Mouse (Mus musculus) midbrain, postnatal 0 days (tissue): ENCODE measurements around the gene Gm20388. TPM values are rescaled to one million over a fixed set of nuclear protein-coding genes. Genes with fewer than 3 reads are reported as not detected.
"Not testable (repeated sequence)": the region's sequence is repeated elsewhere in the genome, so short reads cannot be mapped to it uniquely, and the experiment has no call there.

Source experiments
- ATAC-seq: fragments of 200-750 bp; cut with Nextera tagmentation; 2 replicates; pipeline ENCODE4 v1.8.0; 2017; ENCODE audit warnings: moderate number of reproducible peaks, mild to moderate bottlenecking, moderate TSS enrichment, moderate library complexity; ENCODE audit not compliant: low FRiP score
- DNase-seq: peaks from one replicate; pipeline ENCODE4 v3.0.0-alpha.2; 2015; ENCODE audit warnings: low spot score
- H3K27ac ChIP-seq: fragments of 300-500 bp; sonication (generic); 2 replicates; pipeline ENCODE4 v1.5.1; 2014; ENCODE audit warnings: low read depth, mild to moderate bottlenecking, low read length, mixed read lengths
- H3K27me3 ChIP-seq: fragments of 300-500 bp; sonication (generic); 2 replicates; pipeline ENCODE4 v1.6.1; 2014; ENCODE audit warnings: low read length, control low read depth, mixed read lengths; ENCODE audit not compliant: insufficient read depth
- H3K36me3 ChIP-seq: fragments of 300-500 bp; sonication (generic); 2 replicates; pipeline ENCODE4 v1.6.1; 2014; ENCODE audit warnings: low read length, control low read depth, mixed read lengths; ENCODE audit not compliant: insufficient read depth
- H3K4me1 ChIP-seq: fragments of 300-500 bp; sonication (generic); 2 replicates; pipeline ENCODE4 v1.6.1; 2014; ENCODE audit warnings: mild to moderate bottlenecking, control low read depth, antibody characterized with exemption, low read length, mixed read lengths; ENCODE audit not compliant: insufficient read depth
- H3K4me2 ChIP-seq: fragments of 300-500 bp; sonication (generic); 2 replicates; pipeline ENCODE4 v1.6.1; 2014; ENCODE audit warnings: low read depth, mild to moderate bottlenecking, low read length, mixed read lengths; ENCODE audit not compliant: poor library complexity, severe bottlenecking
- H3K4me3 ChIP-seq: fragments of 300-500 bp; sonication (generic); 2 replicates; pipeline ENCODE4 v1.5.1; 2014; ENCODE audit warnings: low read depth, mild to moderate bottlenecking, low read length, moderate library complexity
- H3K9ac ChIP-seq: fragments of 300-500 bp; sonication (generic); replicated peaks from 2 replicates; pipeline ENCODE4 v1.6.1; 2014; ENCODE audit warnings: mild to moderate bottlenecking, low read length, moderate library complexity, mixed read lengths; ENCODE audit not compliant: poor library complexity, severe bottlenecking
- H3K9me3 ChIP-seq: fragments of 300-500 bp; sonication (generic); 2 replicates; pipeline ENCODE4 v1.6.1; 2016; ENCODE audit warnings: low read length, control low read depth
- CTCF ChIP-seq: IDR thresholded peaks from 2 replicates; pipeline ENCODE4 v1.5.1; 2016; ENCODE audit warnings: antibody characterized with exemption, mild to moderate bottlenecking
- WGBS: fragments of 180-500 bp; shearing (Covaris S2); extraction: QIAGEN DNeasy Blood & Tissue Kit; methylation state at CpG from one replicate; pipeline ENCODE4 v1.1.7; 2014; 5-methylcytosine and 5-hydroxymethylcytosine counted together
- polyA plus RNA-seq: library from polyadenylated mRNA; unstranded; fragments of >200 nt; fragmentation: Nextera tagmentation; extraction: Ambion mirVana; gene quantifications from 2 replicates; pipeline ENCODE4 v1.2.1, GENCODE M21; 2015
- total RNA-seq: library from RNA; depleted of rRNA; stranded (reverse); fragments of >200 nt; gene quantifications from 2 replicates; pipeline ENCODE4 v1.2.3, GENCODE M21; 2014

The Gm20388 gene
- total and polyA plus RNA-seq, 2 experiments from 2014 or later = 74.2 TPM; not detected in 1

- 93% methylated on average over 6 of the region's 6 CpGs for WGBS
- ATAC-seq = no peak
- Histone ChIP-seq H3K4me1 (peaks cover 2% of the 10 kb centered on the region; the same call in 1 of the 2 replicates), H3K27ac (no peak overlapping the region), H3K9ac (no peak overlapping the region), H3K9me3 (no peaks in the 10 kb centered on the region), H3K27me3 (no peaks in the 10 kb centered on the region), H3K4me3 (no peak overlapping the region), H3K36me3 (peaks cover 17% of the 10 kb centered on the region; the same call in 1 of the 2 replicates), H3K4me2 (no peak overlapping the region)
- TF ChIP-seq CTCF = no peak
- DNase-seq = no peak
Measured at GRCm38 (mm10) chr8:123446799-123447198, 3536.2 kb downstream of the Gm20388 start.

DNA sequence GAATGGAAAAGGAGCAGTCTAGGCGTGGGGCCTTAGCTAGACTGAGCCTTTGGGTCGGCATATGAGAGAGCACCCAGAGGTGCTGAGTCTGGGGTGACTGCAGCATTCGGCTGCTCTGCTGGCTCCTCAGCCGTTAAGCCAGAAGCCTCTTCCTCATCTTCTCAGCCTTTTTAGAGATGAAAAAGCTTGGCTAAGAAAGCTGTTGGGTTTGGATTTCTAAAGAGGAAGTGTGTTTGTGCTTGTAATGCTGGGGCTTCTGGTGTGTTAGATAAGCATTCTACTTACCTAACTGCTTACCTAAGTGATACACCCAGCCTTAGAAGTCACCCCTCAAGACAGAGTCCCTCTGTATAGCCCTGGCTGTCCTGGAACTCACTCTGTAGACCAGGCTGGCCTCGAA, 3540.1 kb downstream of the Gm20388 start:
- H3K27me3 ChIP-seq = no peaks in the 10 kb centered on the region
- H3K27ac ChIP-seq = no peak overlapping the region
- 93% methylated on average over 5 of the region's 5 CpGs for WGBS
- ATAC-seq (no peak), DNase-seq (no peak)
- no peak overlapping the region for H3K4me2 ChIP-seq
- no peak overlapping the region for H3K9ac ChIP-seq
- H3K4me3 ChIP-seq = no peak overlapping the region
- peaks cover 47% of the 10 kb centered on the region for H3K36me3 ChIP-seq
- no peaks in the 10 kb centered on the region for H3K4me1 ChIP-seq
- no peaks in the 10 kb centered on the region for H3K9me3 ChIP-seq
- no peak for TF ChIP-seq CTCF

DNA sequence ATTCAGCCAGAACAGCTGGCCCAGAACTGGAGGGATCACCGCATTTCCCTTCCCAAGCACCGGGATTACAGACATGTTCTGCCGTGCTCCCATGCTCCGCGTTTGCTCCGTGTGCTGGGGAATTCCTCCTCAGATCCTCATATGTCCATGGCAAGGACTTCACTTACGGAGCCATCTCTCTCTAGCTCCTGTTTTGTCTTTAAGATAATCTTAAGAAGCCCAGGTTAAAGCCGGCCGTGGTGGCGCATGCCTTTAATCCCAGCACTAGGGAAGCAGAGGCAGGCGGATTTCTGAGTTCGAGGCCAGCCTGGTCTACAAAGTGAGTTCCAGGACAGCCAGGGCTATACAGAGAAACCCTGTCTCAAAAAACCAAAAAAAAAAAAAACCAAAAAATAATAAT, 3541.1 kb downstream of the Gm20388 start:
- not testable (repeated sequence) for DNase-seq, H3K27me3 ChIP-seq, H3K4me2 ChIP-seq, H3K4me3 ChIP-seq, H3K9ac ChIP-seq, ATAC-seq, H3K4me1 ChIP-seq, H3K27ac ChIP-seq, H3K9me3 ChIP-seq
- 93% methylated on average over 12 of the region's 12 CpGs for WGBS
- H3K36me3 ChIP-seq = peaks cover 51% of the 10 kb centered on the region

DNA sequence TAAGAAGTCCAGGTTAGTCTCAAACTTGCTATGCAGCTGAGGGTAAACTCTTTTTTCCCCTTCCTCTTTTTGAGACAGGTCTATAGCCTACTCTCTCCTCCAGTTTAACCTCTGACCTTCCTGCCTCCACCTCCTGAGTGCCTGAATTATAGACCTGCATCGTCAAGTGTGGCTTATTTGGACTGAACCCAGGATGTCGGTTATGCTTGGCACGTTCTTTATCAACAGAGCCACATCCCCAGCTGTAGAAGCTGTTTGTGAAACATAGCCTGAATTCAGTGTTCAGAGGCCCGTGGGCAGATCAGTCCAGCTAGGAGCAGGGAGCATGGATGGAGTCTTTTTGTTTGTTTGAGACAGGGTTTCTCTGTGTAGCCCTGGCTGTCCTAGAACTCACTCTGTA, 3541.5 kb downstream of the Gm20388 start:
- Histone ChIP-seq H3K4me3 (no peak overlapping the region), H3K9ac (no peak overlapping the region), H3K27ac (no peak overlapping the region), H3K36me3 (peaks cover 51% of the 10 kb centered on the region), H3K9me3 (no peaks in the 10 kb centered on the region), H3K27me3 (no peaks in the 10 kb centered on the region), H3K4me2 (no peak overlapping the region), H3K4me1 (no peaks in the 10 kb centered on the region)
- DNase-seq (no peak), ATAC-seq (no peak)
- WGBS = 85% methylated on average over 4 of the region's 4 CpGs
- TF ChIP-seq CTCF = no peak

GRCm38 (mm10) chr8:123453291-123453690, 3542.7 kb downstream of the Gm20388 start:
- no peaks in the 10 kb centered on the region for H3K4me1 ChIP-seq
- no peak overlapping the region for H3K4me2 ChIP-seq
- no peak for TF ChIP-seq CTCF
- H3K36me3 ChIP-seq = peaks cover 60% of the 10 kb centered on the region
- 82% methylated on average over 7 of the region's 7 CpGs for WGBS
- H3K27ac ChIP-seq = no peak overlapping the region
- no peaks in the 10 kb centered on the region for H3K9me3 ChIP-seq
- no peak overlapping the region for H3K9ac ChIP-seq
- no peak for DNase-seq
- H3K27me3 ChIP-seq = no peaks in the 10 kb centered on the region
- no peak for ATAC-seq
- H3K4me3 ChIP-seq = no peak overlapping the region

DNA sequence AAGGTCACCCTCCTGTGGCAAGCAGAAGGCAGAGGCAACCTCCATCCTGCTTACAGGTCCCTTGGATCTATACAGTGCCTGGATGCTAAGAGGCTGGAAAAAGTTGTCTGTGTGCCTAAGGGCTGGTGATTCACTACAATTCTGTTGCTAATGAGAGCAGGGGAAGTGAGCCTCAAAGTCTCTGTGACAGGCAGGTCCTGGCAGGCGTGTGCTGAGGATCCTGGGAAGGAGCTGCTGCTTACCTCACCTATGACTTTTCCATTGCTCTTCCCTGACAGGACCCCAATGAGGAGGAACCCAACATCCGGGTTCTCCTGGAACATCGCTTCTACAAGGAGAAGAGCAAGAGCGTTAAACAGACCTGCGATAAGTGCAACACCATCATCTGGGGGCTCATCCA, 3543.3 kb downstream of the Gm20388 start:
- 83% methylated on average over 5 of the region's 5 CpGs for WGBS
- TF ChIP-seq CTCF = no peak
- Histone ChIP-seq H3K4me1 (no peaks in the 10 kb centered on the region), H3K4me2 (no peak overlapping the region), H3K9ac (no peak overlapping the region), H3K36me3 (peaks cover 63% of the 10 kb centered on the region), H3K27me3 (no peaks in the 10 kb centered on the region), H3K4me3 (no peak overlapping the region), H3K9me3 (no peaks in the 10 kb centered on the region), H3K27ac (no peak overlapping the region)
- DNase-seq (no peak), ATAC-seq (no peak)
